Mouse (Mus musculus): ENCODE data around the gene Noct. TPM values are rescaled to one million over a fixed set of nuclear protein-coding genes. Genes with fewer than 3 reads are reported as not detected.

The Noct gene
- total and polyA plus RNA-seq, 2 experiments from 2014 or later, result 11.9 to 35.6 TPM

DNA sequence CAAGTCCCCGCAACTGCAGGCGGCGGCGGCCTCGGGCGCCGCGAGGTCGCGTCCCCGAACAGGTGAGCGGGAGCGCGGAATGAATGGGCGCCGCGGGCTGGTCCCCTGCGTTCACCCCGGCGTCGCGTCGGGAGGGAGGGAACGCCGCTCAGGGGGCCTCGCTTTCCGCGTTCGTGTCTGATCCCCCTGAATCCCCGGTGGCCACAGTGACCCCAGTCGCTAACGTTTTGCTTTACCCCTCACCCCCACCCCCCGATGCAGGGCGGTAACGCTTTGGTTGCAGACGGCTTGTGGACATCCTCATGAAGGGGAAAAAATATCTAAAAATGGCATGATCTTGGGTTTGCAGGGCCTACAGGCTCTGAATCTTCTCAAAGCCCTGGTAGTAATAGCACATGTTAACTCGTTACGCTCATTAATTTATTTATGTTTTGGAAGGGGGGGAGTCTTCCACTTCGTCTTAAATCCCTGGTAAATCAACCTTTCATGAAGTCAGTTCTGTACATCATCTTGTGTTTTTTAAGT, 1.0 kb downstream of the Noct start:
- DNase-seq (ENCODE audit: low spot score), result no peak
- no peaks in the 10 kb centered on the region for H3K27me3 ChIP-seq (ENCODE audit: control insufficient read depth, insufficient read depth, low read length)
- no peak for ATAC-seq (ENCODE audit: insufficient read depth, low read depth)
- H3K27ac ChIP-seq (ENCODE audit: low read depth), result peak overlapping the region; percentile 98
- peak overlapping the region; percentile 99 for H3K9ac ChIP-seq (replicated peaks; ENCODE audit: low read depth, low read length)
- H3K4me2 ChIP-seq (ENCODE audit: low read depth, low read length), result peak overlapping the region; percentile 88
- H3K4me3 ChIP-seq (ENCODE audit: low read depth, low read length), result peak overlapping the region; percentile 99
- 2% methylated on average over 39 of the region's 39 CpGs for WGBS
- no peak for TF ChIP-seq EP300 (IDR thresholded peaks at IDR 0.05; ENCODE audit: low read depth)
- no peak for TF ChIP-seq CTCF (IDR thresholded peaks at IDR 0.05; ENCODE audit: low read depth)
- no peaks in the 10 kb centered on the region for H3K36me3 ChIP-seq (replicated peaks; ENCODE audit: control insufficient read depth, insufficient read depth, low read length)
- peaks cover 44% of the 10 kb centered on the region for H3K4me1 ChIP-seq (ENCODE audit: control insufficient read depth, insufficient read depth)
- H3K9me3 ChIP-seq (replicated peaks; ENCODE audit: control insufficient read depth, low read length), result no peaks in the 10 kb centered on the region

DNA sequence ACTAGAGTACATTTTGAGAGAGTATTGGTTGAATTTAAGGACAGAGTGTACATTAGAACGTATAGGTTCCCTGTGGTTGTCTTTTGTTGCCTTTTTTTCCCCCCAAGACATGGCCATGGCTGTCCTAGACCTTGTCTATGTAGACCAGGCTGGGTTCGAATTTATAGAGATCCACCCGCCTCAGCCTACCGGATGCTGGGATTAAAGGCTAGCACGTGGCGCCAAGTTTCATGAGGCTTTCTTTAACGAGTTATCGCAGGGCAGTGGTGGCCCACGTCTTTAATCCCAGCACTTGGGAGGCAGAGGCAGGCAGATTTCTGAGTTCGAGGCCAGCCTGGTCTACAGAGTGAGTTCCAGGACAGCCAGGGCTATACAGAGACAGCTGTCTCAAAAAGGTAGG, 1.7 kb downstream of the Noct start:
- Histone ChIP-seq H3K27me3 (ENCODE audit: control insufficient read depth, insufficient read depth, low read length) (no peaks in the 10 kb centered on the region), H3K4me1 (ENCODE audit: control insufficient read depth, insufficient read depth) (peaks cover 49% of the 10 kb centered on the region), H3K36me3 (replicated peaks; ENCODE audit: control insufficient read depth, insufficient read depth, low read length) (no peaks in the 10 kb centered on the region), H3K4me3 (ENCODE audit: low read depth, low read length) (peak overlapping the region; percentile 99), H3K9ac (replicated peaks; ENCODE audit: low read depth, low read length) (peak overlapping the region; percentile 99), H3K4me2 (ENCODE audit: low read depth, low read length) (peak overlapping the region; percentile 88), H3K27ac (ENCODE audit: low read depth) (no peak overlapping the region), H3K9me3 (replicated peaks; ENCODE audit: control insufficient read depth, low read length) (no peaks in the 10 kb centered on the region)
- TF ChIP-seq CTCF (IDR thresholded peaks at IDR 0.05; ENCODE audit: low read depth), result no peak
- ATAC-seq (ENCODE audit: insufficient read depth, low read depth) (no peak), DNase-seq (ENCODE audit: low spot score) (no peak)
- WGBS, result 93% methylated on average over 10 of the region's 10 CpGs

DNA sequence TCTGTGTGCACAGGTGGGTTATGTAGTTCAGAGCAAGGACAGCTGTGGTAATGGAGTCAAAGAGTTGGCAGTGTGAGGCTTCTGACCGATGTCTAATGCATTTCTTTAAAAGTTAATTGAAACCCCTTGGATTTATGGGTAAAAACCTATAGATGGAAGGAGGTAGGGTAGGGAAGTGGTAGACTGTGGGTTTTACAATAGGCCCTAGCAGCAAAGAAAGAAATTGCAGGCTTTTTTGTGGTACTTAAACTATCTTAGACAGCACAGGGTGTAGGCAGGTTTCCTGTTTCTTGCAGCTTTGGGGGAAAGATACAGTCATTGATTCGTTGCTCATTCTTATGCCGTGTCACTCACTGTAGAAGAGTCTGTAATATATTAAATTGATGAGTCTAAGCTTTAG, 2.4 kb downstream of the Noct start:
- DNase-seq (ENCODE audit: low spot score) (no peak), ATAC-seq (ENCODE audit: insufficient read depth, low read depth) (no peak)
- Histone ChIP-seq H3K4me2 (ENCODE audit: low read depth, low read length) (peak overlapping the region; percentile 88), H3K4me1 (ENCODE audit: control insufficient read depth, insufficient read depth) (peaks cover 54% of the 10 kb centered on the region), H3K4me3 (ENCODE audit: low read depth, low read length) (peak overlapping the region; percentile 99), H3K27ac (ENCODE audit: low read depth) (no peak overlapping the region), H3K9me3 (replicated peaks; ENCODE audit: control insufficient read depth, low read length) (no peaks in the 10 kb centered on the region), H3K27me3 (ENCODE audit: control insufficient read depth, insufficient read depth, low read length) (no peaks in the 10 kb centered on the region), H3K36me3 (replicated peaks; ENCODE audit: control insufficient read depth, insufficient read depth, low read length) (no peaks in the 10 kb centered on the region), H3K9ac (replicated peaks; ENCODE audit: low read depth, low read length) (no peak overlapping the region)
- 60% methylated on average over 3 of the region's 3 CpGs for WGBS
- no peak for TF ChIP-seq EP300 (IDR thresholded peaks at IDR 0.05; ENCODE audit: low read depth)

DNA sequence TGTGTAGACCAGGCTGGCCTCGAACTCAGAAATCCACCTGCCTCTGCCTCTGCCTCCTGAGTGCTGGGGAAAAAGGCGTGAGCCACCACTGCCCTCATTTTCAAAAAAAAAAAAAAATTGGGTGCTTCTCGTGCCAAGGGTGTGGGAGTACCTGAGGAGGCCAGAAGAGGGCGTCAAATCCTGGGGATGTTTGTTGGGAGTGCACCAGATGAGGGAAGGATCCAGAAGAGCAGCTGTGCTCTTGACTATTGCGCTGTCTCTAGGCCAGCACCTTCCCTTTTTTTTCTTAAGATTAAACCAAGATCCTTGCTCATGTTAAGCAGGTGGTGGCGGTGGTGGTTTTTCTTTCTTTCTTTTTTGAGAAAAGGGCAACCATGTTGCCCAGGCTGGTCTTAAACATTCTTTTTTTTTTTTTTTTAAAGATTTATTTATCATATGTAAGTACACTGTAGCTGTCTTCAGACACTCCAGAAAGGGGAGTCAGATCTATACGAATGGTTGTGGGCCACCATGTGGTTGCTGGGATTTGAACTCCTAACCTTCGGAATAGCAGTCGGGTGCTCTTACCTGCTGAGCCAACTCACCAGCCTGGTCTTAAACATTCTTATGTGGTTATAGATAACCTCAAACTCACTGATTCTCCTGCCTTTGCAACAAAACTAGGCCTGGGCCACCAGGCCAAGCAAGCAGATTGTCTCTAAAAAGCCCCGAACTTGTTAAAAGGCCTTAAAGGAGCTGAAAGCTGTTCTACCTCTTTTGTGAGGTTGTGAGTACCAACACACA, 4.0 kb downstream of the Noct start:
- H3K9me3 ChIP-seq (replicated peaks; ENCODE audit: control insufficient read depth, low read length), result no peaks in the 10 kb centered on the region
- no peak overlapping the region for H3K9ac ChIP-seq (replicated peaks; ENCODE audit: low read depth, low read length)
- ATAC-seq (ENCODE audit: insufficient read depth, low read depth) (no peak), DNase-seq (ENCODE audit: low spot score) (no peak)
- no peaks in the 10 kb centered on the region for H3K27me3 ChIP-seq (ENCODE audit: control insufficient read depth, insufficient read depth, low read length)
- H3K4me3 ChIP-seq (ENCODE audit: low read depth, low read length), result no peak overlapping the region
- H3K36me3 ChIP-seq (replicated peaks; ENCODE audit: control insufficient read depth, insufficient read depth, low read length), result no peaks in the 10 kb centered on the region
- no peak overlapping the region for H3K27ac ChIP-seq (ENCODE audit: low read depth)
- 74% methylated on average over 10 of the region's 10 CpGs for WGBS
- TF ChIP-seq CTCF (IDR thresholded peaks at IDR 0.05; ENCODE audit: low read depth) (peak; percentile 54), EP300 (IDR thresholded peaks at IDR 0.05; ENCODE audit: low read depth) (no peak)
- H3K4me1 ChIP-seq (ENCODE audit: control insufficient read depth, insufficient read depth), result peaks cover 51% of the 10 kb centered on the region
- no peak overlapping the region for H3K4me2 ChIP-seq (ENCODE audit: low read depth, low read length)

DNA sequence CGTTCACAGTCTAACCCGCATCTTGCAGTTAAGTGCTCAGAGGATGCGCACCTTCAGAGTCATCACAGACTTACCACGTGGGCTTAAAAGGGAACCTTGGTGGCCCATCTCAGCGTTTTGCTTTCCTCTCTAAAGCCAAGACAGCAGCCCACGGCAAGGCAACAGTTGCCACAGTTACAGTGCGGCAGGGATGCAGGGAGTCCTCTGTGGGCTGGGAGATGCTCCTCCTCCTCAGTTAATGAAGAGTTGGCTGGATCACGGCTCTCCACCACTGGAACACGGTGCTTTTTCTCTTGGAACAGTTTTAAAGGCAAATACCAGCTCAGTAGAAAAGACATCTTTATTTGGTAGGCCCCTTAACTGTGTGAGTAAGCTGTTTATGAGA, 4.6 kb downstream of the Noct start:
- Histone ChIP-seq H3K4me2 (ENCODE audit: low read depth, low read length) (no peak overlapping the region), H3K4me3 (ENCODE audit: low read depth, low read length) (no peak overlapping the region)
- TF ChIP-seq CTCF (IDR thresholded peaks at IDR 0.05; ENCODE audit: low read depth), result no peak
- TF ChIP-seq EP300 (IDR thresholded peaks at IDR 0.05; ENCODE audit: low read depth), result no peak

DNA sequence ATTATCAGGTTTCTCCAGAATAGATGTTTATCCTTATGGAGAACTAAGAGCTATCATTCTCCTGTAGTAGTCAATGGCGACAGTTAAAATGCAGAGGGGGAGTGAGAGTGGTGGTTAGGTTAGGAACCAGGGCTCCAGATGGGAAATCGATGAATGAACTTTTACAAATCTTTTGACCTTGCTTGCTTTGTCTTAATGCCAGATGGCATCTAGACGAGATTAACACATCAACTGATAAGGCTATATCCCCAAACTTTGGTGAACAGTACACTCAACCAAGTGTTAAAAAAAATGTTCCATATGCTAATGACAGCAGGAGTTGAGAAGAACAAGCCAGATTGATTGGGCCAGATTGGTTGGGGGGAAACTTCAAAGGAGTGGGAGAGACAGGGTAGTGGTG, 5.0 kb downstream of the Noct start:
- Histone ChIP-seq H3K27me3 (ENCODE audit: control insufficient read depth, insufficient read depth, low read length) (no peaks in the 10 kb centered on the region), H3K9ac (replicated peaks; ENCODE audit: low read depth, low read length) (no peak overlapping the region), H3K9me3 (replicated peaks; ENCODE audit: control insufficient read depth, low read length) (no peaks in the 10 kb centered on the region), H3K4me2 (ENCODE audit: low read depth, low read length) (no peak overlapping the region), H3K36me3 (replicated peaks; ENCODE audit: control insufficient read depth, insufficient read depth, low read length) (no peaks in the 10 kb centered on the region), H3K27ac (ENCODE audit: low read depth) (no peak overlapping the region), H3K4me1 (ENCODE audit: control insufficient read depth, insufficient read depth) (peaks cover 42% of the 10 kb centered on the region), H3K4me3 (ENCODE audit: low read depth, low read length) (no peak overlapping the region)
- 79% methylated on average over 3 of the region's 3 CpGs for WGBS
- DNase-seq (ENCODE audit: low spot score) (no peak), ATAC-seq (ENCODE audit: insufficient read depth, low read depth) (no peak)
- no peak for TF ChIP-seq EP300 (IDR thresholded peaks at IDR 0.05; ENCODE audit: low read depth)
- TF ChIP-seq CTCF (IDR thresholded peaks at IDR 0.05; ENCODE audit: low read depth), result no peak

More for the DNA sequence above, 4.6 kb downstream of the Noct start:
- Histone ChIP-seq H3K27me3 (ENCODE audit: control insufficient read depth, insufficient read depth, low read length) (no peaks in the 10 kb centered on the region), H3K36me3 (replicated peaks; ENCODE audit: control insufficient read depth, insufficient read depth, low read length) (no peaks in the 10 kb centered on the region), H3K9me3 (replicated peaks; ENCODE audit: control insufficient read depth, low read length) (no peaks in the 10 kb centered on the region), H3K27ac (ENCODE audit: low read depth) (no peak overlapping the region), H3K4me1 (ENCODE audit: control insufficient read depth, insufficient read depth) (peaks cover 46% of the 10 kb centered on the region), H3K9ac (replicated peaks; ENCODE audit: low read depth, low read length) (no peak overlapping the region)
- ATAC-seq (ENCODE audit: insufficient read depth, low read depth) (no peak), DNase-seq (ENCODE audit: low spot score) (no peak)
- 82% methylated on average over 9 of the region's 9 CpGs for WGBS

Measured in heart, postnatal 0 days (tissue).